Mouse (Mus musculus) olfactory bulb, adult 2 months (tissue): Measurements from ENCODE around the gene Sapcd2. TPM values are rescaled to one million over a fixed set of nuclear protein-coding genes. Genes with fewer than 3 reads are reported as not detected.

Source experiments
- H3K27ac ChIP-seq: fragments of 200-500 bp; 2 replicates; pipeline ENCODE4 v1.5.1; 2012; ENCODE audit warnings: low read depth, low read length; ENCODE audit not compliant: insufficient read depth
- H3K4me1 ChIP-seq: fragments of 200-500 bp; 2 replicates; pipeline ENCODE4 v1.6.1; 2012; ENCODE audit warnings: low read length; ENCODE audit not compliant: control insufficient read depth, insufficient read depth
- H3K4me3 ChIP-seq: fragments of 200-500 bp; 2 replicates; pipeline ENCODE4 v1.5.1; 2012; ENCODE audit warnings: mild to moderate bottlenecking, low read depth, low read length, moderate library complexity; ENCODE audit not compliant: insufficient read depth
- CTCF ChIP-seq: fragments of 200-500 bp; IDR thresholded peaks from 2 replicates; pipeline ENCODE4 v1.5.1; 2012; ENCODE audit warnings: low read depth, mild to moderate bottlenecking, low read length, moderate library complexity; ENCODE audit not compliant: insufficient read depth
- POLR2A ChIP-seq: fragments of 200-500 bp; IDR thresholded peaks from 2 replicates; pipeline ENCODE4 v1.6.1; 2012; ENCODE audit warnings: mild to moderate bottlenecking, low read depth, low read length, moderate library complexity; ENCODE audit not compliant: insufficient read depth
- WGBS: fragments of 180-500 bp; shearing (Covaris S2); methylation state at CpG from one replicate; pipeline ENCODE4 v1.1.7; 2018; 5-methylcytosine and 5-hydroxymethylcytosine counted together
- polyA plus RNA-seq: library from polyadenylated mRNA; stranded (reverse); fragments of >200 nt; gene quantifications from 2 replicates; pipeline ENCODE4 v1.2.4, GENCODE M21; 2012; ENCODE audit warnings: low replicate concordance; ENCODE audit not compliant: missing spikeins, insufficient read depth, insufficient read length

Gene Sapcd2
- polyA plus RNA-seq, 1 experiment, result not detected

GRCm38 (mm10) chr2:25369996-25370395 lies 2.1 kb upstream of the Sapcd2 start:
- TF ChIP-seq CTCF (no peak), POLR2A (no peak)
- whole genome bisulfite sequencing, result 96% methylated on average over 3 of the region's 3 CpGs
- no peak overlapping the region for H3K27ac ChIP-seq
- H3K4me3 ChIP-seq, result no peak overlapping the region
- peaks cover 18% of the 10 kb centered on the region for H3K4me1 ChIP-seq

- H3K4me3 ChIP-seq, result peak overlapping the region; percentile 56
- TF ChIP-seq CTCF, result no peak
- TF ChIP-seq POLR2A, result no peak
- no peak overlapping the region for H3K27ac ChIP-seq
- 4% methylated on average over 42 of the region's 42 CpGs for WGBS
- H3K4me1 ChIP-seq, result peaks cover 11% of the 10 kb centered on the region
Observed at GRCm38 (mm10) chr2:25372644-25373391, 697 bp downstream of the Sapcd2 start.

GRCm38 (mm10) chr2:25373431-25373830 lies 1.3 kb downstream of the Sapcd2 start:
- Histone ChIP-seq H3K4me1 (peaks cover 11% of the 10 kb centered on the region), H3K27ac (no peak overlapping the region), H3K4me3 (no peak overlapping the region)
- TF ChIP-seq CTCF (no peak), POLR2A (no peak)
- WGBS, result 26% methylated on average over 2 of the region's 2 CpGs

- TF ChIP-seq CTCF (no peak), POLR2A (no peak)
- no peak overlapping the region for H3K4me3 ChIP-seq
- H3K27ac ChIP-seq, result no peak overlapping the region
- WGBS, result 62% methylated on average over 4 of the region's 4 CpGs
- H3K4me1 ChIP-seq, result peaks cover 10% of the 10 kb centered on the region
Observed at GRCm38 (mm10) chr2:25376589-25376988, 4.5 kb downstream of the Sapcd2 start.

- 87% methylated on average over 5 of the region's 5 CpGs for WGBS
- no peak overlapping the region for H3K27ac ChIP-seq
- TF ChIP-seq POLR2A, result no peak
- no peak for TF ChIP-seq CTCF
- no peaks in the 10 kb centered on the region for H3K4me1 ChIP-seq
- no peak overlapping the region for H3K4me3 ChIP-seq
Observed at GRCm38 (mm10) chr2:25384492-25384891, 12.4 kb downstream of the Sapcd2 start.

GRCm38 (mm10) chr2:25391266-25391665 lies 19.1 kb downstream of the Sapcd2 start:
- Histone ChIP-seq H3K4me1 (peaks cover 12% of the 10 kb centered on the region), H3K27ac (no peak overlapping the region), H3K4me3 (no peak overlapping the region)
- TF ChIP-seq POLR2A (no peak), CTCF (no peak)
- 85% methylated on average over 5 of the region's 5 CpGs for WGBS

- 36% methylated on average over 3 of the region's 3 CpGs for WGBS
- Histone ChIP-seq H3K27ac (no peak overlapping the region), H3K4me3 (no peak overlapping the region), H3K4me1 (peaks cover 17% of the 10 kb centered on the region)
- no peak for TF ChIP-seq CTCF
- no peak for TF ChIP-seq POLR2A
Observed at GRCm38 (mm10) chr2:25394281-25395221, 22.4 kb downstream of the Sapcd2 start.

GRCm38 (mm10) chr2:25395721-25396596 lies 23.8 kb downstream of the Sapcd2 start, which contains the start of gene Entpd2:
TSS of gene Entpd2 (plus strand) at chr2:25395874.
- H3K4me1 ChIP-seq, result peaks cover 21% of the 10 kb centered on the region
- H3K27ac ChIP-seq, result no peak within 1 kb of the TSS
- H3K4me3 ChIP-seq, result peak within 1 kb of the TSS; percentile 44
- TF ChIP-seq POLR2A (no peak), CTCF (no peak)
- 3% methylated on average over 57 of the region's 57 CpGs for WGBS

GRCm38 (mm10) chr2:25396597-25396983 lies 24.5 kb downstream of the Sapcd2 start:
- TF ChIP-seq CTCF (no peak), POLR2A (no peak)
- Histone ChIP-seq H3K4me1 (peaks cover 21% of the 10 kb centered on the region), H3K4me3 (no peak overlapping the region), H3K27ac (no peak overlapping the region)
- 42% methylated on average over 3 of the region's 3 CpGs for WGBS
